Mouse (Mus musculus): ENCODE data around the gene 1700019N19Rik. TPM values are rescaled to one million over a fixed set of nuclear protein-coding genes. Genes with fewer than 3 reads are reported as not detected.

Gene 1700019N19Rik
- polyA plus RNA-seq, 1 experiment from 2014 or later, result not detected

GRCm38 (mm10) chr19:58743736-58744135, 50.5 kb downstream of the 1700019N19Rik start:
- no peaks in the 10 kb centered on the region for H3K27me3 ChIP-seq (replicated peaks; ENCODE audit: control insufficient read depth, insufficient read depth, low read length)
- no peaks in the 10 kb centered on the region for H3K36me3 ChIP-seq (ENCODE audit: control insufficient read depth, insufficient read depth)
- H3K4me3 ChIP-seq (ENCODE audit: low read depth, low read length), result no peak overlapping the region
- no peak for TF ChIP-seq CTCF (IDR thresholded peaks at IDR 0.05; ENCODE audit: low read depth)
- no peak overlapping the region for H3K4me2 ChIP-seq (replicated peaks; ENCODE audit: low read depth)
- H3K4me1 ChIP-seq (replicated peaks; ENCODE audit: control insufficient read depth, insufficient read depth, low read length), result no peaks in the 10 kb centered on the region
- no peak overlapping the region for H3K9ac ChIP-seq (ENCODE audit: low read depth, low read length)
- H3K27ac ChIP-seq (ENCODE audit: low read depth, low read length), result no peak overlapping the region
- ATAC-seq, result no peak
- WGBS, result 47% methylated on average over 4 of the region's 4 CpGs
- H3K9me3 ChIP-seq (ENCODE audit: control insufficient read depth), result no peaks in the 10 kb centered on the region

GRCm38 (mm10) chr19:58742711-58743110, 51.5 kb downstream of the 1700019N19Rik start:
- no peaks in the 10 kb centered on the region for H3K9me3 ChIP-seq (ENCODE audit: control insufficient read depth)
- H3K27ac ChIP-seq (ENCODE audit: low read depth, low read length), result no peak overlapping the region
- no peak overlapping the region for H3K4me3 ChIP-seq (ENCODE audit: low read depth, low read length)
- H3K27me3 ChIP-seq (replicated peaks; ENCODE audit: control insufficient read depth, insufficient read depth, low read length), result no peaks in the 10 kb centered on the region
- no peak for TF ChIP-seq CTCF (IDR thresholded peaks at IDR 0.05; ENCODE audit: low read depth)
- H3K4me2 ChIP-seq (replicated peaks; ENCODE audit: low read depth), result no peak overlapping the region
- ATAC-seq, result no peak
- H3K4me1 ChIP-seq (replicated peaks; ENCODE audit: control insufficient read depth, insufficient read depth, low read length), result no peaks in the 10 kb centered on the region
- H3K36me3 ChIP-seq (ENCODE audit: control insufficient read depth, insufficient read depth), result no peaks in the 10 kb centered on the region
- 82% methylated on average over 4 of the region's 4 CpGs for WGBS
- no peak overlapping the region for H3K9ac ChIP-seq (ENCODE audit: low read depth, low read length)

GRCm38 (mm10) chr19:58741036-58741435, 53.2 kb downstream of the 1700019N19Rik start:
- Histone ChIP-seq H3K4me3 (ENCODE audit: low read depth, low read length) (no peak overlapping the region), H3K9me3 (ENCODE audit: control insufficient read depth) (no peaks in the 10 kb centered on the region), H3K27me3 (replicated peaks; ENCODE audit: control insufficient read depth, insufficient read depth, low read length) (no peaks in the 10 kb centered on the region), H3K27ac (ENCODE audit: low read depth, low read length) (no peak overlapping the region), H3K4me2 (replicated peaks; ENCODE audit: low read depth) (no peak overlapping the region), H3K36me3 (ENCODE audit: control insufficient read depth, insufficient read depth) (no peaks in the 10 kb centered on the region), H3K9ac (ENCODE audit: low read depth, low read length) (no peak overlapping the region), H3K4me1 (replicated peaks; ENCODE audit: control insufficient read depth, insufficient read depth, low read length) (no peaks in the 10 kb centered on the region)
- ATAC-seq, result no peak
- TF ChIP-seq CTCF (IDR thresholded peaks at IDR 0.05; ENCODE audit: low read depth), result no peak
- WGBS, result 81% methylated on average over 6 of the region's 6 CpGs

- H3K4me3 ChIP-seq (ENCODE audit: low read depth, low read length), result no peak overlapping the region
- H3K27ac ChIP-seq (ENCODE audit: low read depth, low read length), result no peak overlapping the region
- H3K4me1 ChIP-seq (replicated peaks; ENCODE audit: control insufficient read depth, insufficient read depth, low read length), result peaks cover 4% of the 10 kb centered on the region
- H3K9me3 ChIP-seq (ENCODE audit: control insufficient read depth), result no peaks in the 10 kb centered on the region
- WGBS, result 77% methylated on average over 4 of the region's 4 CpGs
- H3K9ac ChIP-seq (ENCODE audit: low read depth, low read length), result no peak overlapping the region
- H3K27me3 ChIP-seq (replicated peaks; ENCODE audit: control insufficient read depth, insufficient read depth, low read length), result no peaks in the 10 kb centered on the region
- no peak for ATAC-seq
- H3K4me2 ChIP-seq (replicated peaks; ENCODE audit: low read depth), result no peak overlapping the region
- no peaks in the 10 kb centered on the region for H3K36me3 ChIP-seq (ENCODE audit: control insufficient read depth, insufficient read depth)
- TF ChIP-seq CTCF (IDR thresholded peaks at IDR 0.05; ENCODE audit: low read depth), result no peak
Measured at GRCm38 (mm10) chr19:58738111-58738510, 56.1 kb downstream of the 1700019N19Rik start.

Other genes with a start within 250 kb of the 1700019N19Rik start
- gene Pnlip, start 142.0 kb downstream of the 1700019N19Rik start, polyA plus RNA-seq (2015; fragmentation: Nextera tagmentation; extraction: Ambion mirVana), result 0.09 TPM in 1 of 2 replicates, not detected in the other
- gene Pnliprp1, start 65.6 kb downstream of the 1700019N19Rik start, polyA plus RNA-seq (2015; fragmentation: Nextera tagmentation; extraction: Ambion mirVana), result 17.4 and 26.4 TPM in 2 replicates
- gene Pnliprp2, start 34.7 kb downstream of the 1700019N19Rik start, polyA plus RNA-seq (2015; fragmentation: Nextera tagmentation; extraction: Ambion mirVana), result 5.2 and 5.3 TPM in 2 replicates
- gene Eno4, start 149.0 kb upstream of the 1700019N19Rik start, polyA plus RNA-seq (2015; fragmentation: Nextera tagmentation; extraction: Ambion mirVana), result 0.05 and 0.10 TPM in 2 replicates
- gene Hspa12a, start 149.2 kb upstream of the 1700019N19Rik start, polyA plus RNA-seq (2015; fragmentation: Nextera tagmentation; extraction: Ambion mirVana), result 3.6 TPM in 2 replicates

Measured in intestine, postnatal 0 days (tissue).